Mouse (Mus musculus) retina, postnatal 1 day (tissue): ENCODE results near the gene Foxp1.
A peak's percentile ranks its signal among the peaks of the same experiment; 100 is the strongest.

ENCODE experiments used
- DNase-seq: peaks from one replicate; pipeline ENCODE4 v3.0.0-alpha.2; 2012

Gene Foxp1

DNA sequence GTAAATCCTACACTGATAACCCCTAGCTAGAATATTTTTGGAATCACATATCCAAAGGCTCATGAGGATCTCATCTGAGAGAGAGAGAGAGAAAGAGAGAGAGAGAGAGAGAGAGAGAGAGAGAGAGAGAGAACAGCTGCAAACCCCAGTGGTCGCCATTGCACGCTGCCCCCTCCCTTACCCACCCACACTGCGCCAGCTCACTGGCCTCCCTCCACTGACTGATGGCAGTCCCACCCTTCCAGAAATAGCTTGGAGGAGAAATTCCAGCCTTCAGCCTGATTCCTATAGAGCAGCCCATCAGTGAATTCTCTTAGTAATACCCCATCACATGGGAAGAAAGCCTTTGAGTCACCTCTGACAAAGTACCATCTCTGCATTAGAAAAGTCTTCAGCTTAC lies 271.3 kb downstream of the Foxp1 start:
- no peak for DNase-seq

GRCm38 (mm10) chr6:99249496-99250030 lies 273.0 kb downstream of the Foxp1 start:
- no peak for DNase-seq

DNA sequence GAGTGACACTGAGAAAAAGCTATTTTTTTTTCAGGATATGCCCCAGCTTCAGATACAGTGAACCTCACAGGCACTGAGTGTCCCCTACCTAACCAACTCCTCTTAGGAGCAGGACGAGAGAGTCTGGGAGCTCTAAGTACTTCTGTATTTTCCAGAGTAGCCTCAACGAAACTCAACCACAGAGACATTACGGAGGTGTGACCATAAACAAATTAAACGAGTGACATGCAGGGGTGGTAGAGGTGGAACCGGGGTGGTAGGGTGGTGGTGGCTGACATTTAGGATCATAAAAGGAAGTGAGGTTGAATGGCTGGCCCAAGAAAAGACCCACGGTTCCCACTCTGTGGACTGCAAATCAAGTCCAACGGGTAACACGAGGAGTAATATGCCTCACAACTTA lies 274.1 kb downstream of the Foxp1 start:
- DNase-seq = no peak

DNA sequence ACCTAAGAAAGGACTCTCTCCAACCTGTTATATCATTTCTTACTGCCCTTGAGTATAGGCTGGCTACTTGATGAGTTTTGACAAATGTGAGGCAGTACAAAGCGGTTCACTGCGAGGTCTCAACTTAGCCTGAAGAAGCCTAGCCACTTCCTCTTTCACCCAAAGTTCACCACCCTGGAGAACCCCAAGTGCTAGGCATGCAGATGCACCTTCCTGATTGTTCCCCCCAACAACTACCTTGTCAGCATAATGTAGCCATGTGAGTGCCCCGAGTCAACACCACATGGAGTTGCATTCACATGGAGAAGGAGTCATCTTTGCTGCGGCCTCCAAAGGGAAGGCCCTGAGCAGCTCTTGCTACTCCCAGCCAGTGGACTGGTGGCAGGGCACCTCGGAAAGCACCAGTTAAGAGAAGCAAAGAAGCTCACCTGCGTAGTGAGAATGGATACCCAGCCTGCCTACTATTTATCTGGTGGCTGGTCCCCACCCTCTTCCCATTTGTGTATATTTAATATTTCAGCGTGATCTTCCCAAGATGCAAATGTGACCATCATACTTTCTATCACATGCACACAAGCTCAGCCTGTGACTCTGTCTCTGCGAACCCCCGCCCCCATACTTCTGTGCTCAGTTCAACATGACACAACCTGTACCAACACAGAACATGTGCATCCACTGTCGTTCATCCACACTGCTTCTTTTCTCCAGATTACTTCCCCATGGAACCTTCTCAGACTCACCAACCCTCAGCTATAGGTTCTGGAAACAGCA lies 280.7 kb downstream of the Foxp1 start:
- DNase-seq = no peak

GRCm38 (mm10) chr6:99240764-99241163 lies 281.8 kb downstream of the Foxp1 start:
- DNase-seq = no peak

DNA sequence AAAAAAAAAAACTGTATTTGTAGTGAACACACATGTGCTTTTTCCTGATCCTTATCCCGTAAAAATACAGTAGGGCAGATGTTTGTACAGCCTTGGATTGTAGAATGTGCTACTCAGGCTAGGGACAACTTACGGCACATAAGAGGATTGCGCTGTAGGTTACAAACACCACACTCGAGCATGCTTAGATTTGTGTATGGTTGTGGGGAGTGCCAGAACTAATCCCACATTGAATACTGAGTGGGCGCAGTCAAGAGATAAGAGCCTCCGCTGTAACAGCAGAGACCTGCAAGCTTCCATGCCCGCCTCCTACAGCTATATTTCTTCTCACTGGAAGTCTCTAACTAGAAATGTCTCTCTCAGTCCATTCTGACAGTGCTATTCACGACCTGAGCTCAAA lies 286.9 kb downstream of the Foxp1 start:
- no peak for DNase-seq

DNA sequence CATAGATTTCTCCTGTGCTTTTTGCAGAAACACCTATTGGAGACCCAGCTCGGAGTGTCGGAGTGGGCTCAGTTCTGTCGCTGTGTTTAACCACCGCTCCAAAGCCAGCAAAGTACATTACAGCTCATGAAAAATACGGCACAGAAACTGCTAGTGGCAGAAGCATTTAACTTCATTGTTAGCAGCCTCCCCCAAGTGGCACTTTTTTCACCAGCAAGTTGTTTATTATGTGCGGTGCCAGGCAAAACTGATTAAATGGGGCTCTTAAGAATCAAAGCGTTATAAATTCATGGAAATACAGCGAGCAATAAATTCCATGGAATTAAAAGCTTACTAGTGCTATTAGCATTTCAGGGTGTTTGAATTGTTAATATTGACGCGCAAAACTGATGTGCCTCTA lies 289.1 kb downstream of the Foxp1 start:
- DNase-seq = no peak

- DNase-seq = no peak
These were observed 294.1 kb downstream of the Foxp1 start for GRCm38 (mm10) chr6:99228336-99228870.

DNA sequence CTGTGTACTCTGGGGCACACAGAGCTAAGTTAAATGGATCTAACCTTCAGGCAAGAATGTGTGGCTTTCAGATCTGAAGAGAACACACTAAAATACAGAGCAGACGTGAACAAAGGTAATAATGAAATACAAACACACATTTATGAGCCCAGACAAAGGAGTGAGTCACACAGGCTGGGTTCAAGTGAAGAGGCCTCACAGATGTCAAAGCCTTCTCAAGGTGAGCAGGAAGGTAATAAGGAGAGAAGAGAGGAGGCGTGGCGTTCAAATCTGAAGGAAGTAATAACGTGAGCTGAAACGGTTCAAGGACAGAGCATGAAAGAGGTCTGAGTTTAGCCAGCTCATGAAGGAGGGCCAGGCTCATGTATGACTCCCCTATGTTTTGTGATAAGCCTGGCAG lies 301.4 kb downstream of the Foxp1 start:
- no peak for DNase-seq

DNA sequence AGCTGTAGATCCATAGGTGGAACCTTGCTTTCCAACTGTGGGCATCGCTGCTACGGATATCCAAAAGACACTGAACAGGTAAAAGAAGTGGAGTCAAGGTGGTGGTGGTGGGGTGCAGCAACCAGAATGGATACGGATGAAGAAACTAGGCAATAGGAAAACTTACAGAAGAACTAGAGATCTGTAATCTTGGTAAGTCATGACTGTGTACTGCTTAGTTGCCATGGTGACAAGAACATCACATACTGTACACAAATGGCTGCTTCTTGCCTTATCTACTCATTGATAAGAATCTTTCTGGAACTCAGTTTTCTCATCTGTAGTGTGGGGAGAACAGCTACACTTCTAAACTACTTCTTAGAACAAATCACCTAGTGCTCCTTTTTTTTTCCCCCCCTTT lies 302.0 kb downstream of the Foxp1 start:
- DNase-seq = no peak

DNA sequence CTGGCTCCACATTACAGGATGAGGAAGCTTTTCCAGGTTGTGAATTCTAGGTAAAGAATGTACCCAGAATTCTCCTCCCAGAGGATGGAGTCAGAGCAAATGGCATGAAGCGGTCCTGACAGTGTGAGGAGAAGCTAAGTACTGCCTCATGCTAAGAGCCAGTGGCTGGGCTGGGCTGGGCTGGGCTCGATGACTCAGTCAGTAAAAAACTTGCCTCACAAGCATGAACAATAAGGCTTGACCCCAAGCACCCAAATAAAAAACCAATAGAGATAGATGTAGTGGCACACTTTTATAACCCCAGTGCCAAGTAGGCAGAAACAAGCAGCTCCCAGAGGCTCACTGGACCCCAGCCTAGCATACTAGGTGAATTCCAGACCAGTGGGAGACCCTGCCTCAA lies 304.7 kb downstream of the Foxp1 start:
- DNase-seq = no peak

DNA sequence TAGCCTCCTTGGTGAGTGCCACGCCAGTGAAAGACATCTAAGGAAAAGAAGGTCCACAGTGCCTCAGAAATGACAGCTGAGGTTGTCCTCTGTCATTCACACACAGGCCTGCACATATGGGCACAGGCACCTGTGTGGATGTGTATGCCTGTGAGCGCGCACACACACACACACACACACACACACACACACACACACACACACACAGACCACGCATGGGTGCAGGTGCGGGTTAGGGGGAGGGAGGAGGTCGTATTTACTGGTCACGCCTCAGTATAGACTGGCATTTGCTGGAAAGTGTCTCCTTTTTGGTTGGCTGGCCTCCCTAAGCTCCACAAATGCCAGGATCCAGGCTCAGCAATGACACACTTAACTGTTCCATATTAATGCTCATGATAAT lies 305.4 kb downstream of the Foxp1 start:
- no peak for DNase-seq

DNA sequence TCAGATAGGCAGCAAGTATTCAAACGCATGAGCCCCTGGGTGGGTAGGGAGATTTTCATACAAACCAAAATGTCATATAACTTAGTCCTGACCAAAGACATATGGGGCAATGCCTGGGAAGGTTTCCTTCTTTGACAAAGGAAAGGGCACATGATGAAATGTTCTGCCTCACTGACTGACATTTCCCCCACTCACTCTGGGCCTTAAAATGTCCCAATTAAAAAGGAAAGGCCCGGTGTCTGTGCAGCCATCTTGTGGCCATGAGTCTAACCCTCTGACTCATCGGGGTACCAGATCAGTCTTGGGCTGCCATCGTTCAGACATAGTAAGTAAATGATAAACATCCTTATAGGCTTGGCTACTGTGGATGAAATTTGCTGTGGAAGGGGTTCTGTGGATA lies 310.1 kb downstream of the Foxp1 start:
- no peak for DNase-seq

- no peak for DNase-seq
These were observed 310.7 kb downstream of the Foxp1 start for GRCm38 (mm10) chr6:99211663-99212333.

- no peak for DNase-seq
These were observed 312.4 kb downstream of the Foxp1 start for GRCm38 (mm10) chr6:99210161-99210560.

GRCm38 (mm10) chr6:99207226-99207885 lies 315.2 kb downstream of the Foxp1 start:
- DNase-seq = peak; percentile 30

GRCm38 (mm10) chr6:99206437-99206870 lies 316.1 kb downstream of the Foxp1 start:
- DNase-seq = no peak

DNA sequence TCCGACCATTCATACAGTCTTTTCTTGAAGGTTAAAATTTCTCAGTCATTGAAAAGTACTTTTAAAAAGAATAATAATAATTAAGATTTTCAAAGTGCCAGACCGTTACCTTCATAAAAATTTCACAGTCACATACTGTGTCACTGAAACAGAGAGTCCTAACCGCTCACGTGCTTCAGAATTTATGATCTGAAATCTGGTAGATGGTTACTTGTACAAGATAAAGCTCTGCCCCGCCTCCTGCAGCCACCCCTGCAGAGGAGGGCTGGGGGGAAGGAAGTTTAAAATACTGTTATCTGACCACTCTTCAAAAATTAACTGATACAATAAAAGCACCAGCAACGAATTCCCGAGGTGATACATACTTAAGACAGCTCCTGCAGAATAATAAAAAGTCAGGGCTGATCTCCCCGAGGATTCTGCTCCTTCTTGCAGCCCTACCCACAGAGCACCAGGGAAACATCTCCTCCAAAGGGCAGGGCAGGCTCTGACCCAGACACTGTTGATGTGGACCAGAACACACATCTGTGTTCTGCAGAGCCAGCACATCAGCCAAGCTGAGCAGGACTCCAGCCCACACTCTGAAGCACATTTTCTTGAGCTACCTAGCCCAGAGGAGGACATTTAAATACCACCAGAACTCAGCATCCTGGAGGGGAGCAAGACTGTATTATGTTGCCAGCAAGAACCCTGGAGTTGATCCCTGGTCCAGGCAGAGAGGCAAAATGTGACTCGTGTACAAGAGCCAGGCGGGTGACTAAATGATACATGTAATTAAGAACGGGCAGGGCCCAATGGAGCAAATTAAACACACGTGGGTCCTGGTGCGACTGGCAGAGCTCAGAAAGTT lies 316.7 kb downstream of the Foxp1 start:
- no peak for DNase-seq

- DNase-seq = no peak
These were observed 317.5 kb downstream of the Foxp1 start for GRCm38 (mm10) chr6:99204780-99205586.

GRCm38 (mm10) chr6:99204052-99204779 lies 318.3 kb downstream of the Foxp1 start:
- peak; percentile 45 for DNase-seq

GRCm38 (mm10) chr6:99203231-99203630 lies 319.3 kb downstream of the Foxp1 start:
- DNase-seq = peak; percentile 32
